Mouse (Mus musculus) liver, embryonic 14.5 days (tissue): ENCODE data around the gene Gm37596. TPM values are rescaled to one million over a fixed set of nuclear protein-coding genes. Genes with fewer than 3 reads are reported as not detected.

ENCODE experiments used
- ATAC-seq: fragments of 200-750 bp; cut with Nextera tagmentation; 2 replicates; pipeline ENCODE4 v1.8.0; 2017; ENCODE audit warnings: moderate number of reproducible peaks, mild to moderate bottlenecking, moderate library complexity; ENCODE audit not compliant: insufficient read depth
- DNase-seq, 3 experiments: peaks; one replicate each; pipeline ENCODE4 v3.0.0-alpha.2; 2012 to 2013; ENCODE audit warnings: low read depth in 3 of 3, low spot score in 3 of 3
- H3K27ac ChIP-seq: fragments of 300-500 bp; sonication (generic); 2 replicates; pipeline ENCODE4 v1.5.1; 2014; ENCODE audit warnings: moderate library complexity, mild to moderate bottlenecking, control low read depth, inconsistent platforms
- H3K27me3 ChIP-seq: fragments of 300-500 bp; sonication (generic); 2 replicates; pipeline ENCODE4 v1.6.1; 2014; ENCODE audit warnings: mild to moderate bottlenecking, low read length, moderate library complexity; ENCODE audit not compliant: control insufficient read depth, insufficient read depth
- H3K36me3 ChIP-seq: fragments of 300-500 bp; sonication (generic); replicated peaks from 2 replicates; pipeline ENCODE4 v1.6.1; 2014; ENCODE audit warnings: low read depth; ENCODE audit not compliant: control insufficient read depth, insufficient read depth
- H3K4me1 ChIP-seq, 2 experiments: fragments of 200-500 bp in 1 of 2; fragments of 300-500 bp in 1 of 2; sonication (generic) in 1 of 2; replicated peaks; 2 replicates each; pipeline ENCODE4 v1.6.1; 2012 to 2014; ENCODE audit warnings: antibody characterized with exemption in 1 of 2, inconsistent platforms in 1 of 2, low read length in 1 of 2; ENCODE audit not compliant: control insufficient read depth in 2 of 2, insufficient read depth in 2 of 2
- H3K4me2 ChIP-seq: fragments of 300-500 bp; sonication (generic); 2 replicates; pipeline ENCODE4 v1.6.1; 2014; ENCODE audit warnings: low read depth, mild to moderate bottlenecking, control low read depth, moderate library complexity
- H3K4me3 ChIP-seq, 2 experiments: fragments of 200-500 bp in 1 of 2; fragments of 300-500 bp in 1 of 2; sonication (generic) in 1 of 2; 2 replicates each; pipeline ENCODE4 v1.5.1; 2012 to 2014; ENCODE audit warnings: low read depth in 2 of 2, low read length in 2 of 2, mild to moderate bottlenecking in 2 of 2, control low read depth in 1 of 2, inconsistent platforms in 1 of 2, moderate library complexity in 1 of 2; ENCODE audit not compliant: insufficient read depth in 1 of 2
- H3K9ac ChIP-seq: fragments of 300-500 bp; sonication (generic); replicated peaks from 2 replicates; pipeline ENCODE4 v1.6.1; 2014; ENCODE audit warnings: mild to moderate bottlenecking, control low read depth, moderate library complexity
- H3K9me3 ChIP-seq: fragments of 300-500 bp; sonication (generic); 2 replicates; pipeline ENCODE4 v1.6.1; 2016; ENCODE audit warnings: low read length, mixed read lengths; ENCODE audit not compliant: control insufficient read depth
- CTCF ChIP-seq: IDR thresholded peaks from 2 replicates; pipeline ENCODE4 v1.5.1; 2016; ENCODE audit warnings: antibody characterized with exemption, low read depth, control low read depth
- EP300 ChIP-seq: IDR thresholded peaks from 2 replicates; pipeline ENCODE4 v1.6.1; 2016; ENCODE audit warnings: antibody characterized with exemption, low read depth
- WGBS: fragments of 180-500 bp; shearing (Covaris S2); extraction: QIAGEN DNeasy Blood & Tissue Kit; methylation state at CpG from one replicate; pipeline ENCODE4 v1.1.7; 2014; ENCODE audit not compliant: insufficient replicate concordance; 5-methylcytosine and 5-hydroxymethylcytosine counted together
- polyA plus RNA-seq, 2 experiments: library from polyadenylated mRNA; depleted of rRNA in 1 of 2; stranded (reverse) in 1 of 2; unstranded in 1 of 2; fragments of >200 nt; fragmentation: Nextera tagmentation in 1 of 2; extraction: Ambion mirVana in 1 of 2; gene quantifications; 2 replicates each; pipeline versions ENCODE4 v1.2.1 to v1.2.3; 2012 to 2014

Gene Gm37596
- polyA plus RNA-seq, 2 experiments: not detected

GRCm38 (mm10) chr3:93652586-93652985 is 40.3 kb downstream of the Gm37596 start, which contains the start of gene Tdpoz2:
Gene Tdpoz2 (minus strand): TSS chr3:93652686.
- no peaks in the 10 kb centered on the region for H3K4me1 ChIP-seq
- DNase-seq (no peak), ATAC-seq (no peak)
- H3K4me3 ChIP-seq: no peak within 1 kb of the TSS
- no peaks in the 10 kb centered on the region for H3K9me3 ChIP-seq
- H3K27ac ChIP-seq: no peak within 1 kb of the TSS
- no peaks in the 10 kb centered on the region for H3K36me3 ChIP-seq
- WGBS: 43% methylated on average over 3 of the region's 3 CpGs
- H3K4me2 ChIP-seq: no peak within 1 kb of the TSS
- TF ChIP-seq CTCF: no peak
- no peak for TF ChIP-seq EP300
- no peak within 1 kb of the TSS for H3K9ac ChIP-seq
- no peaks in the 10 kb centered on the region for H3K27me3 ChIP-seq

Other genes starting within 250 kb of the Gm37596 start
- gene Tchhl1, start 224.3 kb downstream of the Gm37596 start, polyA plus RNA-seq (2012; rRNA removed): not detected in 2 replicates
- not detected in 2 replicates for gene Tchhl1, start 224.3 kb downstream of the Gm37596 start, polyA plus RNA-seq (2014; fragmentation: Nextera tagmentation; extraction: Ambion mirVana)
- 39.1 and 46.2 TPM in 2 replicates for gene S100a11, start 172.6 kb downstream of the Gm37596 start, polyA plus RNA-seq (2012; rRNA removed)
- gene S100a11, start 172.6 kb downstream of the Gm37596 start, polyA plus RNA-seq (2014; fragmentation: Nextera tagmentation; extraction: Ambion mirVana): 126 and 159 TPM in 2 replicates
- gene S100a10, start 138.0 kb downstream of the Gm37596 start, polyA plus RNA-seq (2012; rRNA removed): 23.5 and 25.0 TPM in 2 replicates
- gene S100a10, start 138.0 kb downstream of the Gm37596 start, polyA plus RNA-seq (2014; fragmentation: Nextera tagmentation; extraction: Ambion mirVana): 53.0 and 57.8 TPM in 2 replicates
- gene Tdpoz2, start 40.4 kb downstream of the Gm37596 start, polyA plus RNA-seq (2012; rRNA removed): not detected in 2 replicates
- gene Tdpoz2, start 40.4 kb downstream of the Gm37596 start, polyA plus RNA-seq (2014; fragmentation: Nextera tagmentation; extraction: Ambion mirVana): not detected in 2 replicates
- not detected in 2 replicates for gene Tdpoz1, start 16.8 kb downstream of the Gm37596 start, polyA plus RNA-seq (2012; rRNA removed)
- not detected in 2 replicates for gene Tdpoz1, start 16.8 kb downstream of the Gm37596 start, polyA plus RNA-seq (2014; fragmentation: Nextera tagmentation; extraction: Ambion mirVana)
- gene Gm5773, start 79.9 kb upstream of the Gm37596 start, polyA plus RNA-seq (2012; rRNA removed): not detected in 2 replicates
- not detected in 2 replicates for gene Gm5773, start 79.9 kb upstream of the Gm37596 start, polyA plus RNA-seq (2014; fragmentation: Nextera tagmentation; extraction: Ambion mirVana)
- not detected in 2 replicates for gene Tdpoz4, start 103.3 kb upstream of the Gm37596 start, polyA plus RNA-seq (2012; rRNA removed)
- not detected in 2 replicates for gene Tdpoz4, start 103.3 kb upstream of the Gm37596 start, polyA plus RNA-seq (2014; fragmentation: Nextera tagmentation; extraction: Ambion mirVana)
- not detected in 2 replicates for gene Tdpoz3, start 132.9 kb upstream of the Gm37596 start, polyA plus RNA-seq (2012; rRNA removed)
- gene Tdpoz3, start 132.9 kb upstream of the Gm37596 start, polyA plus RNA-seq (2014; fragmentation: Nextera tagmentation; extraction: Ambion mirVana): not detected in 2 replicates